Mouse (Mus musculus) T-cell, adult 2 months (primary cell): ENCODE results near the gene Cip2a.

Source experiments
- DNase-seq: peaks from one replicate; pipeline ENCODE4 v3.0.0; 2022; ENCODE audit warnings: low spot score

The Cip2a gene

GRCm38 (mm10) chr16:48993559-48994342, at the start of gene Cip2a, which contains the start of gene Dzip3:
Gene Cip2a (plus strand): TSS chr16:48994185.
Gene Dzip3 (minus strand): TSS chr16:48994165.
- DNase-seq = peak; percentile 84

DNA sequence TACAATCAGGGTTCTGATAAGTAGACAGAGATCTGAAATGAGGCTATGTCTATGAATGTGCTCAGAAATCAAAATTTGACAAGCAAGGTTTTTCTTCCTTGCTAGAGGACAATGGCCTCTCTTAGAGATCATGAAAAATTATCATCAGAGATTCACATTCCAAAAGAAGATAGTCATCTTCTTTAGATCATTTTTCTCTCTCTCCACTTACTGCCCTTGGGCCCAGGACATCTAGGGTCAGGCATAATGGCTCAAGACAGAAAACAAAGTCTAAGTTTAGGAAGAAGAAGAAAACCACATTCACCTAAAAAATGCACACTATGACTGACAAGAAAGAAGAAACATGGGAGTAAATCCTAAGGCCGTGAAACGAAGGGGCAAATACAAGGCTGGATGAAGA, 21.0 kb upstream of the Cip2a start:
- no peak for DNase-seq

- DNase-seq = no peak
These were observed 20.4 kb upstream of the Cip2a start for GRCm38 (mm10) chr16:48973548-48973947.

GRCm38 (mm10) chr16:48979965-48980364, 14.0 kb upstream of the Cip2a start:
- no peak for DNase-seq

GRCm38 (mm10) chr16:48985034-48985627, 8.9 kb upstream of the Cip2a start:
- DNase-seq = no peak

GRCm38 (mm10) chr16:48989700-48990099, 4.3 kb upstream of the Cip2a start:
- no peak for DNase-seq

DNA sequence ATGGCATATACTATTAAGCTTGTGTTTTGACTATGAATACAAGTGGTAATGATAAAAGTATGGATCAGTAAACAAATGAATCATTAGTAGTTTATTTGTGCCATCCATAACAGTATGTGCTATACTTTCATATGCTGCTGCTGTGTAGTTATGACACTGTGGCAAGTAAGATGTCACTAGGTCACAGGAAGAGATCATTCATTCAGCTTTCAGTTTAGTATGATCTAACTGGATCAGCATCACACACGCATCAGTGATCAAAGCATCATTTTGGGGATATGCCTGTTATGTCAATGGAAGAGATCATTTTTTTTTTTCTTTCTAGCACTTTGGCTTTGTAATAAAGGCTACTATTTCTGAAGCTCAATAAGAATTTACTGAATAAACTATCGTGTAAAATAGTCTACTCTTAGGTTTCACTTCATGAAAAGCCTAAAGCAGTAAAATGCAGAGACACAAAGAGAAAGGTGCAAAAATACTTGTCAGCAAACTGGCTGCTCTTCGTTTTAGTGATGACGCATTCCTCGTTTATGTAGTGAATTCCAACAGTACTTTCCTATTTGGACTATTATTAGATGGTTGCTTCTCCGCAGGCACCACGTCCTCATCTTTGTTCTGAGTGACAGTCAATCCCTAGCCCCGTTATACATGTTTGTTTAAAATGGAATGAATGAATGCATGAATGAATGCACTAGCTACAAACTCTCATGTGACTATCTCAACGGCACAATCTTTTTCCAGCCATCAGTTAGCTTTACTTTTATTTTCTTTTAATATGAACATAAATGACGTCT, 1.4 kb upstream of the Cip2a start:
- DNase-seq = peak; percentile 28

GRCm38 (mm10) chr16:48993231-48993558, 790 bp upstream of the Cip2a start:
- DNase-seq = no peak

DNA sequence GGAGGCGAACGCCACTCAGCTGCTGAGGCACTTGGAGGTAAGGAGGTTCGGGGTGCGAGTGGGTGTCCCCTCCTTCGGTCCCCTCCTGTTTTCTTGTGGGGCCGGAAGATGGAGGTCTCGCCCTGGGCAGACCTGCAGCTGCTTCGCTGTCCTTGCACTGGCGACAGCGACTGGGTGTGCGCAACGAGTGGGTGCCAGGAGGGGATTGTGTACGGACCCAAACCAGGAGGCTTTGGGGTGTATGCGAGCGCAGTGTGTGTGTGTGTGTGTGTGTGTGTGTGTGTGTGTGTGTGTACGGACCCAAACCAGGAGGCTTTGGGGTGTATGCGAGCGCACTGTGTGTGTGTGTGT, 333 bp downstream of the Cip2a start:
- no peak for DNase-seq

- DNase-seq = no peak
These were observed 10.2 kb downstream of the Cip2a start for GRCm38 (mm10) chr16:49004151-49004550.

- no peak for DNase-seq
These were observed 22.8 kb downstream of the Cip2a start for GRCm38 (mm10) chr16:49016620-49017332.

DNA sequence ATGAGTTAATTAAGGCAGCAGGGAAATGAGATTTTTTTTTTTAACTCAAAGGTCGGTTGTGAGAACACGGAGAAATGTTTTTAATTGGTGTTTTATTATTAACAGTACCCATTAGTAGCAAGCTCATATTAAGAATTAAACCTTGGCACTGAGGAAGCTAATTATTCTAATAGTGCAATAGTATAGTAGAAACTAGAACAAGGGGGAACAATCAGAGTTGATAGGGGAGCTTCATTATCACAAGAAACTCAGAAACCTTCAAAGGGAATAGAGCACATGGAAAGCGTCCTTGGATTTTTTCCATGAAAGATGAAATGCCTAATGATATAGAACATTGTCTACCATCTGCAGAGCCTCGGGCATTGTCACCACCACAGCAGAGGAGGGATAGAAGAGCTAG, 41.9 kb downstream of the Cip2a start:
- no peak for DNase-seq

DNA sequence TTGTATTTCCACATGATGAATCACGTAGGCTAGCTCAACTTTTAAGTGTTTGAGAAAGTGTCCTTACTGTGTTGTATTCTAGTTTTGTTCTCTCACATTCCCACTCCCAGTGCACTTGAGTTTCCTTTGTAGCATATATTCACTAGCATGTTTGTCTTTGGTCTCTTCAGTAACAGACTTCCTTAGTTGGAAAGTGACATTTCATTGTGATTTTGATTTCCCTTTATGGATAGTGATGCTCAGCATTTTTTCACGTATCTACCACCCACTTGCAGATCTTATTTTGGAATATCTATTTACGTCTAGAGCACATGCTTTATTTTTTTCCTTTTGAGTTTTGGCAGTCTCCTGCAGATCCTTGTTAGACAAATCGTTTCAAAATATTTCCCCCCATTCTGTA, 43.8 kb downstream of the Cip2a start:
- no peak for DNase-seq

DNA sequence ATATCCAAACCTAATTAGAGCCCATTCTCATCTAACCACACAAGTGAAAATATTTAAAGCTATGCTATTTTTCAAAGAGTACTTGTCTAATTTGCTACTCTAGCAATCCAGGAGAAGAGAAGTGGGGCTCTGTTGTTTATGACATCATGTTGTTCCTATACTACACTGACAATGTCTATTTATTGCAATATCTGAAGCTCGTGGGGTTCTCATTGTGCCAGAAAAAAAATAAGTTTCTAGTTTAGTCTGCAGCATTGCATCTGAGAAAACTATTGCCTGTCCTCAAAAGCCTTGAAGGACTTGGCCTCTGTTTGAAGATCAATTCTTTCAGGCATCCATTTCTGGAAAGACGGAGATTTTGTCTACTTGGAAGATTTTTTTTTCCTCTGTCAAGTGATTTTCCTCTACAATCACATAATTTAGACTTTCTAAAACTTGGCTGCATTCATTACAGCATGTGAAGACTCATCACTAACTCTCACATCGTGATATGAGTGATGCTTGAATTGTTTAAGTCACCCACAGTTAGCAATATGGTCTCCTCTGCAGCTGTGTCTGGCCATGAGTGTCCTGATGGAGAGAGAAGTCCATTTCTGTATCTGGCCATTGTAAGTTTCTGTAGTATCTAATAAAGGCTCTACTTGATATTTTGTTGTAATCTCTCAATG, 46.7 kb downstream of the Cip2a start:
- no peak for DNase-seq

DNA sequence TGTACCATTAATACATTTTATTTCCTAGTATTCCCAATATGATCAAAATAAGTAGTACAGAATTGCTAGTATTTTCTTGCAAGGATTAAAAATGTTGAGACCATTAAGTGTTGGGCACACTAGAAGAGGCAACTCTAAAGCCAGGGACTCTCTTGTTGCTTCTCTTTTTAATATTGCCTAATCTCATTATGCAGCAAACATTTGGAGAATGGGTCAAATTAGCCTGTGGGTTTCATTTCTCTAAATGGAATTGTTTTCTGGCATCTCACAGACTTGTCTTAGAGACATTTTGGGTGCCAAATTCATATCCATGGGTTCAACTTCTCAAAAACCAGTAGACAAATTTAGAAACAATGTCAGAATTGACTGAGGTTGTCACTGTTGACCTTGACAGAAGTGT, 55.2 kb downstream of the Cip2a start:
- no peak for DNase-seq

GRCm38 (mm10) chr16:49057186-49057585, 63.2 kb downstream of the Cip2a start, which contains the start of gene Myh15:
Gene Myh15 (plus strand): TSS chr16:49057486.
- DNase-seq = no peak
